Mouse (Mus musculus): ENCODE data around the gene Chrna9.

DNA sequence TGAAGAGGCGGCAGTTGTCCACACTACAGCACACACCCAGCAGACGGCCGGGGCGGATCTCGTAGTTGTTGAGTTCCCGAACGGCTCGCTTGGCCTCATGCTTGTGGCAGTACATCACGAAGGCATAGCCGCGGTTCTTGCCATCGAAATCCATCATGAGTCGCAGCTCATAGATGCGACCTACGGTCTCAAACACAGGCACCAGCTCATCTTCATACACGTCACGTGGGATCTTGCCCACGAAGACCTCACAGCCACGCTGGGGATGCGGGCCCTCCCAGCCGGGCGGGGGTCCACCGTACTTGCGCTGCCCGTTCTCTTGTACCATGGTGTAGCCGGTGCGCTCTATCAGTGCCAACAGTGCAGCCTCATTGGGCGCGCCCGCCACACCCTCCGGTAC is 92.1 kb downstream of the Chrna9 start:
- no peak for TF ChIP-seq CTCF (IDR thresholded peaks at IDR 0.05; ENCODE audit: low read depth)
- TF ChIP-seq EP300 (IDR thresholded peaks at IDR 0.05; ENCODE audit: low read depth), result no peak
